Mouse (Mus musculus) hindbrain, postnatal 0 days (tissue): ENCODE results near the gene Rmdn2. TPM values are rescaled to one million over a fixed set of nuclear protein-coding genes. Genes with fewer than 3 reads are reported as not detected.
A peak's percentile ranks its signal among the peaks of the same experiment; 100 is the strongest.

Source experiments
- ATAC-seq: fragments of 200-750 bp; cut with Nextera tagmentation; 2 replicates; pipeline ENCODE4 v1.8.0; 2017; ENCODE audit warnings: mild to moderate bottlenecking, moderate TSS enrichment, moderate library complexity
- DNase-seq: peaks from one replicate; pipeline ENCODE4 v3.0.0-alpha.2; 2015; ENCODE audit warnings: low spot score
- H3K27ac ChIP-seq: fragments of 300-500 bp; sonication (generic); 2 replicates; pipeline ENCODE4 v1.5.1; 2014; ENCODE audit warnings: mild to moderate bottlenecking
- H3K27me3 ChIP-seq: fragments of 300-500 bp; sonication (generic); 2 replicates; pipeline ENCODE4 v1.6.1; 2014; ENCODE audit warnings: low read length, mixed read lengths; ENCODE audit not compliant: insufficient read depth
- H3K36me3 ChIP-seq: fragments of 300-500 bp; sonication (generic); 2 replicates; pipeline ENCODE4 v1.6.1; 2014; ENCODE audit warnings: low read length, mixed read lengths; ENCODE audit not compliant: insufficient read depth
- H3K4me1 ChIP-seq: fragments of 300-500 bp; sonication (generic); 2 replicates; pipeline ENCODE4 v1.6.1; 2014; ENCODE audit warnings: antibody characterized with exemption, low read length, mixed read lengths; ENCODE audit not compliant: insufficient read depth
- H3K4me2 ChIP-seq: fragments of 300-500 bp; sonication (generic); 2 replicates; pipeline ENCODE4 v1.6.1; 2014; ENCODE audit warnings: low read depth, mild to moderate bottlenecking, low read length, moderate library complexity, mixed read lengths
- H3K4me3 ChIP-seq: fragments of 300-500 bp; sonication (generic); 2 replicates; pipeline ENCODE4 v1.5.1; 2014; ENCODE audit warnings: low read length
- H3K9ac ChIP-seq: fragments of 300-500 bp; sonication (generic); replicated peaks from 2 replicates; pipeline ENCODE4 v1.6.1; 2014; ENCODE audit warnings: mild to moderate bottlenecking, low read length, moderate library complexity, mixed read lengths
- H3K9me3 ChIP-seq: fragments of 300-500 bp; sonication (generic); 2 replicates; pipeline ENCODE4 v1.6.1; 2016; ENCODE audit warnings: low read length, mixed read lengths
- CTCF ChIP-seq: IDR thresholded peaks from 2 replicates; pipeline ENCODE4 v1.5.1; 2016; ENCODE audit warnings: antibody characterized with exemption, control low read depth, low read depth
- WGBS: fragments of 180-500 bp; shearing (Covaris S2); extraction: QIAGEN DNeasy Blood & Tissue Kit; methylation state at CpG from one replicate; pipeline ENCODE4 v1.1.7; 2014; 5-methylcytosine and 5-hydroxymethylcytosine counted together
- polyA plus RNA-seq: library from polyadenylated mRNA; unstranded; fragments of >200 nt; fragmentation: Nextera tagmentation; extraction: Ambion mirVana; gene quantifications from 2 replicates; pipeline ENCODE4 v1.2.1, GENCODE M21; 2015
- total RNA-seq: library from RNA; depleted of rRNA; stranded (reverse); fragments of >200 nt; gene quantifications from 2 replicates; pipeline ENCODE4 v1.2.3, GENCODE M21; 2014

The Rmdn2 gene
- total and polyA plus RNA-seq, 2 experiments from 2014 or later: 3.6 to 12.4 TPM

GRCm38 (mm10) chr17:79602381-79602780 is 9.3 kb upstream of the Rmdn2 start:
- no peak for TF ChIP-seq CTCF
- Histone ChIP-seq H3K9ac (no peak overlapping the region), H3K4me1 (no peaks in the 10 kb centered on the region), H3K4me3 (no peak overlapping the region), H3K4me2 (no peak overlapping the region), H3K36me3 (no peaks in the 10 kb centered on the region), H3K27me3 (no peaks in the 10 kb centered on the region), H3K27ac (no peak overlapping the region), H3K9me3 (no peaks in the 10 kb centered on the region)
- WGBS: 55% methylated on average over 5 of the region's 5 CpGs
- DNase-seq (no peak), ATAC-seq (no peak)

GRCm38 (mm10) chr17:79603427-79603826 is 8.2 kb upstream of the Rmdn2 start:
- no peaks in the 10 kb centered on the region for H3K36me3 ChIP-seq
- TF ChIP-seq CTCF: no peak
- WGBS: 79% methylated on average over 7 of the region's 7 CpGs
- no peak overlapping the region for H3K27ac ChIP-seq
- no peaks in the 10 kb centered on the region for H3K27me3 ChIP-seq
- no peaks in the 10 kb centered on the region for H3K4me1 ChIP-seq
- H3K9me3 ChIP-seq: no peaks in the 10 kb centered on the region
- H3K4me2 ChIP-seq: no peak overlapping the region
- no peak for ATAC-seq
- no peak overlapping the region for H3K4me3 ChIP-seq
- DNase-seq: no peak
- H3K9ac ChIP-seq: no peak overlapping the region

GRCm38 (mm10) chr17:79605794-79606193 is 5.9 kb upstream of the Rmdn2 start:
- Histone ChIP-seq H3K4me3 (no peak overlapping the region), H3K27me3 (no peaks in the 10 kb centered on the region), H3K27ac (no peak overlapping the region), H3K4me2 (no peak overlapping the region), H3K36me3 (no peaks in the 10 kb centered on the region), H3K4me1 (no peaks in the 10 kb centered on the region), H3K9me3 (no peaks in the 10 kb centered on the region), H3K9ac (no peak overlapping the region)
- DNase-seq (no peak), ATAC-seq (no peak)
- 85% methylated on average over 2 of the region's 2 CpGs for WGBS
- TF ChIP-seq CTCF: no peak

- Histone ChIP-seq H3K4me1 (no peaks in the 10 kb centered on the region), H3K36me3 (no peaks in the 10 kb centered on the region), H3K9me3 (no peaks in the 10 kb centered on the region), H3K27me3 (no peaks in the 10 kb centered on the region), H3K9ac (no peak overlapping the region), H3K4me2 (no peak overlapping the region), H3K27ac (no peak overlapping the region), H3K4me3 (no peak overlapping the region)
- ATAC-seq: no peak
- TF ChIP-seq CTCF: no peak
- DNase-seq: no peak
- 92% methylated on average over 1 of the region's 1 CpGs for WGBS
These were observed 2.0 kb upstream of the Rmdn2 start for GRCm38 (mm10) chr17:79609697-79610096.

- H3K4me1 ChIP-seq: no peaks in the 10 kb centered on the region
- no peaks in the 10 kb centered on the region for H3K27me3 ChIP-seq
- no peak overlapping the region for H3K4me2 ChIP-seq
- TF ChIP-seq CTCF: no peak
- ATAC-seq: no peak
- H3K27ac ChIP-seq: no peak overlapping the region
- H3K9ac ChIP-seq: no peak overlapping the region
- H3K36me3 ChIP-seq: no peaks in the 10 kb centered on the region
- 81% methylated on average over 9 of the region's 9 CpGs for WGBS
- H3K4me3 ChIP-seq: no peak overlapping the region
- H3K9me3 ChIP-seq: no peaks in the 10 kb centered on the region
- no peak for DNase-seq
These were observed 1.4 kb upstream of the Rmdn2 start for GRCm38 (mm10) chr17:79610163-79610755.

GRCm38 (mm10) chr17:79614691-79615588 is 3.3 kb downstream of the Rmdn2 start:
- peak overlapping the region; percentile 91 for H3K9ac ChIP-seq
- ATAC-seq: peak; percentile 96
- 3% methylated on average over 54 of the region's 57 CpGs for WGBS
- peak overlapping the region; percentile 87 for H3K27ac ChIP-seq
- peak; percentile 72 for DNase-seq
- H3K27me3 ChIP-seq: no peaks in the 10 kb centered on the region
- no peaks in the 10 kb centered on the region for H3K36me3 ChIP-seq
- H3K9me3 ChIP-seq: no peaks in the 10 kb centered on the region
- no peaks in the 10 kb centered on the region for H3K4me1 ChIP-seq
- peak overlapping the region; percentile 91 for H3K4me2 ChIP-seq
- H3K4me3 ChIP-seq: peak overlapping the region; percentile 77
- TF ChIP-seq CTCF: no peak

GRCm38 (mm10) chr17:79615897-79616296 is 4.2 kb downstream of the Rmdn2 start:
- peak overlapping the region; percentile 77 for H3K4me3 ChIP-seq
- 87% methylated on average over 9 of the region's 9 CpGs for WGBS
- H3K9ac ChIP-seq: no peak overlapping the region
- no peak for DNase-seq
- H3K4me2 ChIP-seq: peak overlapping the region; percentile 91
- 0 out of 2 replicates have a peak overlapping the region, but pooled peaks have one; percentile 87 for H3K27ac ChIP-seq
- H3K36me3 ChIP-seq: no peaks in the 10 kb centered on the region
- no peaks in the 10 kb centered on the region for H3K27me3 ChIP-seq
- no peaks in the 10 kb centered on the region for H3K9me3 ChIP-seq
- TF ChIP-seq CTCF: no peak
- H3K4me1 ChIP-seq: no peaks in the 10 kb centered on the region
- ATAC-seq: no peak
